Mouse (Mus musculus) heart, adult 2 months (tissue): ENCODE results near the gene Hmbs. TPM values are rescaled to one million over a fixed set of nuclear protein-coding genes. Genes with fewer than 3 reads are reported as not detected.
"Not testable (repeated sequence)": the region's sequence is repeated elsewhere in the genome, so short reads cannot be mapped to it uniquely, and the experiment has no call there.

ENCODE experiments used
- DNase-seq, 2 experiments: peaks; one replicate each; pipeline ENCODE4 v3.0.0; 2021
- H3K27ac ChIP-seq: fragments of 200-600 bp; 2 replicates; pipeline ENCODE4 v1.8.1; 2022
- H3K27me3 ChIP-seq: fragments of 200-500 bp; 2 replicates; pipeline ENCODE4 v1.6.1; 2012; ENCODE audit warnings: mild to moderate bottlenecking, low read length, inconsistent platforms, mixed read lengths; ENCODE audit not compliant: control insufficient read depth, insufficient read depth
- H3K36me3 ChIP-seq: fragments of 200-500 bp; 2 replicates; pipeline ENCODE4 v1.6.1; 2012; ENCODE audit warnings: low read length, inconsistent platforms; ENCODE audit not compliant: control insufficient read depth, insufficient read depth
- H3K4me1 ChIP-seq: fragments of 200-500 bp; 2 replicates; pipeline ENCODE4 v1.6.1; 2011; ENCODE audit warnings: low read length; ENCODE audit not compliant: control insufficient read depth, insufficient read depth
- H3K4me3 ChIP-seq: fragments of 200-600 bp; 2 replicates; pipeline ENCODE4 v1.8.1; 2022
- H3K79me2 ChIP-seq: fragments of 200-500 bp; replicated peaks from 2 replicates; pipeline ENCODE4 v1.6.1; 2012; ENCODE audit warnings: mild to moderate bottlenecking, inconsistent platforms, low read length, moderate library complexity, mixed read lengths; ENCODE audit not compliant: control insufficient read depth, insufficient read depth
- H3K9ac ChIP-seq: fragments of 200-500 bp; 2 replicates; pipeline ENCODE4 v1.6.1; 2012; ENCODE audit warnings: low read depth, mild to moderate bottlenecking, control low read depth, inconsistent platforms, low read length, mixed read lengths
- CTCF ChIP-seq: fragments of 200-600 bp; IDR thresholded peaks from 2 replicates; pipeline ENCODE4 v1.8.1; 2022; ENCODE audit warnings: antibody characterized with exemption, mild to moderate bottlenecking, moderate library complexity
- EP300 ChIP-seq: fragments of 200-500 bp; IDR thresholded peaks from 2 replicates; pipeline ENCODE4 v1.6.1; 2011; ENCODE audit warnings: low read depth, low read length, control low read depth; ENCODE audit not compliant: insufficient read depth
- POLR2A ChIP-seq: fragments of 200-500 bp; IDR thresholded peaks from 2 replicates; pipeline ENCODE4 v1.6.1; 2011; ENCODE audit warnings: mild to moderate bottlenecking, low read depth, low read length, control low read depth; ENCODE audit not compliant: insufficient read depth
- WGBS: fragments of 180-500 bp; shearing (Covaris S2); methylation state at CpG from one replicate; pipeline ENCODE4 v1.1.7; 2018; 5-methylcytosine and 5-hydroxymethylcytosine counted together
- intact Hi-C: fragments of 180-260 bp; cut with DNase I; formaldehyde crosslinking; loops from one replicate; pipeline ENCODE4 v1.15.1; 2025
- polyA plus RNA-seq: library from polyadenylated mRNA; depleted of rRNA; stranded (reverse); fragments of >200 nt; gene quantifications from 2 replicates; pipeline ENCODE4 v1.2.3, GENCODE M21; 2012
- total RNA-seq, 2 experiments: library from RNA; stranded (reverse); gene quantifications; 2 replicates each; pipeline ENCODE4 v1.2.3; 2021

Hmbs gene
- total and polyA plus RNA-seq, 3 experiments: 37.8 to 49.3 (median 39.8) TPM

DNA sequence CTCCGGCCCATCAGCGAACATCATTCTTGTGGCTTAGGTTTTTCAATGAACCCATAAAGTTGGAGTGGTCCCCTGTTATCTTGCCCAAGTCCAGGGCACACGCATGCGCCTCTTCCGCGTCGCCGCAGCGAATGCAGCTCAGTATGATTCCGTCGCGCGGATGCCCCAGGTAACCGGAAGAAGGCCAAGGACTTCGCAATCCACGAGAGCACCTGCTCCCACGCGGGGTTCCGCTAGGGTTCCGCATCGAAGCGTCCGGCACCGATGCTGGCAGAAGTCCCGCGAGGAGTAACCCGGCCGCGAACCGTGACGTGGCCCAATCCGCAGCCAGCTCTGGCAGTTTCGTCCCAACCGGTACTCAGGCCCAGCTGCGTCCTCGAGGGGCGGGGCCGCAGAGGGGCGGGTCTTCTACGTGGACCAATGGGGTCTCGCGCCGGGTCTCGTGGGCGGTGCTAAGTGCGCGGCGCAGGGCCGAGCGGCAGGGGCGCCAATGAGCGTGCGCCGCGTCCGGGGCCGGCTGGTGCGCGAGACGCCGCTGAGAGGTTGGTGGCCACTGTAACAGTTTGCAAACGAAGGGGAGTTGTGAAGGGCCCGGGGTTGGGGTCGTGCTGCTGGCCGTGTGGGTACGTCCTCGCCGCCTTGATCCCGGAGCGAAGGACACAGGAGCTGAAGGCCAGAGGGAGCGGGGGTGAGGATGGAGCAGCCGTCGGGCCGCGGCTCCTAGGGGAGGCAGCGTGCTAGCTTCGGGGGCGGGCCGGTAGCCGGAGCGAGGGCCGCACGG lies 35.2 kb upstream of the Hmbs start, which contains the start of gene Hyou1:
TSS of gene Hyou1 (plus strand) at position 437 of the 781 bp plus-strand sequence.
- Histone ChIP-seq H3K36me3 (no peaks in the 10 kb centered on the region), H3K9ac (peak within 1 kb of the TSS; percentile 79), H3K27ac (peak within 1 kb of the TSS; percentile 91), H3K79me2 (no peaks in the 10 kb centered on the region), H3K4me3 (peak within 1 kb of the TSS; percentile 80), H3K4me1 (peaks cover 2% of the 10 kb centered on the region), H3K27me3 (no peaks in the 10 kb centered on the region)
- intact Hi-C loops: no loop called here
- peak; percentile 99 to 100 for DNase-seq
- TF ChIP-seq POLR2A (peak; percentile 86), EP300 (peak; percentile 54; the same call in 1 of the 2 replicates), CTCF (peak; percentile 69)
- under 1% methylated on average over 83 of the region's 83 CpGs for WGBS

DNA sequence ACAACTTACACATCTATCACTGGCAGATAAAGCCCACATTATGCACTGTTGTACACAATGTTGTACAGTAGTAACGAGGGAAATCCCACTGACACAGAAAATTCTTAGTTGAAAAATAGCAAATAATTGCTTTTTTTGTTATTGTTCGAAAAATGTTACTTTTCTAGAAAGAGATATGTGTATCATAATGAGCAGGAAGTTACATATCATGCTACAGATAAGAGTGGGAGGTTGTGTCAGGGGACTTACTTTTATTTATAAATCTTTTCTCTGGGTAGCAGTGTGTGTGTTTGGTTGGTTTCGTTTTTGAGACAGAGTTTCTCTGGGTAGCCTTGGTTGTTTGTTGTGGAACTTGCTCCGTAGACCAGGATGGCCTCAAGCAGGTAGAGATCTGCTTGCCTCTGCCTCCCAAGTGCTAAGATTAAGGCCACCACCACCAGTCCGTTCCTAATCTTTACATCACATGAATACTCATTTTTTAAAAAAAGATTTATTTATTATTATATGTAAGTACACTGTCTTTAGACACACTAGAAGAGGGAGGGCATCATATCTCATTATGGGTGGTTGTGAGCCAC lies 34.2 kb upstream of the Hmbs start:
- Histone ChIP-seq H3K36me3 (no peaks in the 10 kb centered on the region), H3K27me3 (no peaks in the 10 kb centered on the region), H3K79me2 (no peaks in the 10 kb centered on the region), H3K4me1 (peaks cover 2% of the 10 kb centered on the region), H3K27ac (no peak overlapping the region; the same call in 1 of the 2 replicates), H3K4me3 (peak overlapping the region; percentile 80; the same call in 1 of the 2 replicates), H3K9ac (no peak overlapping the region)
- no peak for DNase-seq
- intact Hi-C loops: no loop called here
- 68% methylated on average over 5 of the region's 5 CpGs for WGBS
- TF ChIP-seq CTCF (no peak), POLR2A (no peak), EP300 (no peak)

DNA sequence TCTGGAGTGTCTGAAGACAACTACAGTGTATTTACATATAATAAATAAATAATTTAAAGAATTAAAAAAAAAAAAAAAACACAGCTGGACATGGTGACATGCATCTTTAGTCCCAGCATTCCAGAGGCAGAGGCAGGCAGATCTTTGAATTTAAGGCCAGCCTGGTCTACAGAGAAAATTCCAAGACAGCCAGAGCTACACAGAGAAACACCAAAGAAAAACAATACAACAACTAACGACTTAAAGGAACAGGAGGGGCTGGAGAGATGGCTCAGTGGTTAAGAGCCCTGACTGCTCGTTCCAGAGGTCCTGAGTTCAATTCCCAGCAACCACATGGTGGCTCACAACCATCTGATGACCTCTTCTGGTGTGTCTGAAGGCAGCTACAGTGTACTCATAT lies 33.3 kb upstream of the Hmbs start:
- intact Hi-C loops, H3K36me3 ChIP-seq, H3K9ac ChIP-seq, H3K4me3 ChIP-seq, H3K27me3 ChIP-seq, H3K27ac ChIP-seq, H3K4me1 ChIP-seq, H3K79me2 ChIP-seq, DNase-seq: not testable (repeated sequence)
- 67% methylated on average over 2 of the region's 2 CpGs for WGBS

DNA sequence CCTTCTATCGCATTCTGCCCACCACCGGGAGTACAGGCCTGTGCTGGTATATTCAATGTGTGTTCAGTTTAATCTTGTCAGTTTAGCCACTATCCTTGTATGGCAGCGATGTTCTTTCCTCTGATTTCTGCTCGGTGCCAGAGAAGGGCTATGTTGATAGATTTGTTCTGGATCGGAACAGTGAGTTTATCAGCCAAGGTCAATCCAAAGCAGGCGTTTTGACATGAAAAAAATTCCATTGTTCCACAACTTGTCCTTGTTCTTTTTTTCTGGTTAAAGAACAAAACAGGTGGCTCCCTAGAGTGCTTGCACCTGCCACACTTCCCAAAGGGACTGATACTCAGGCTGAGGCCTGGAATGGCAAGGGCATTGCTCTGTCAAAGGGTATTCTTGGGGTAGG lies 32.1 kb upstream of the Hmbs start:
- Histone ChIP-seq H3K79me2 (no peaks in the 10 kb centered on the region), H3K9ac (no peak overlapping the region), H3K4me1 (peaks cover 2% of the 10 kb centered on the region), H3K36me3 (no peaks in the 10 kb centered on the region), H3K27me3 (no peaks in the 10 kb centered on the region), H3K27ac (no peak overlapping the region), H3K4me3 (no peak overlapping the region)
- TF ChIP-seq EP300: no peak
- TF ChIP-seq POLR2A: no peak
- TF ChIP-seq CTCF: no peak
- no peak for DNase-seq
- intact Hi-C loops: no loop called here
- 74% methylated on average over 6 of the region's 6 CpGs for WGBS

DNA sequence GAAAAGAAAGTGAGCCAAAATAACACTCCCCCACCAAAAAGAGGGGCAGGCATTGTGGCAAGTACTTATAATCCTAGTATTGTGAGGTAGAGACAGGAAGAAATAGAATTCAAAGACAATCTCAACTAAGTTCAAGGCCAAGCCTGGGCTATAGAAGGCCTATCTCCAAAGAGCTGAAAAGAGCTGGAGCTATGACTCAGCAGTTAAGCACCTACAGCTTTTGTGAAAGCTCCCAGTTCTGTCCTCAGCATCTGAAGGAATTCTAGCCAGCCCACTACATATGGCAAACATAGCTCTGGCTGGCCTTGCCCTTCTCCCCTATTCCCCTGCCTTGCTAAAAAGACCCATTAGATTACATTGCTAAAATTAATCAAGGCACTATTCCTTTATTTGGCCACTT lies 29.4 kb upstream of the Hmbs start:
- no peak overlapping the region for H3K9ac ChIP-seq
- no peak for DNase-seq
- TF ChIP-seq EP300 (no peak), CTCF (no peak), POLR2A (no peak)
- no peaks in the 10 kb centered on the region for H3K79me2 ChIP-seq
- H3K27ac ChIP-seq: no peak overlapping the region
- no peaks in the 10 kb centered on the region for H3K4me1 ChIP-seq
- no peak overlapping the region for H3K4me3 ChIP-seq
- intact Hi-C loops: no loop called here
- no peaks in the 10 kb centered on the region for H3K36me3 ChIP-seq
- H3K27me3 ChIP-seq: no peaks in the 10 kb centered on the region

DNA sequence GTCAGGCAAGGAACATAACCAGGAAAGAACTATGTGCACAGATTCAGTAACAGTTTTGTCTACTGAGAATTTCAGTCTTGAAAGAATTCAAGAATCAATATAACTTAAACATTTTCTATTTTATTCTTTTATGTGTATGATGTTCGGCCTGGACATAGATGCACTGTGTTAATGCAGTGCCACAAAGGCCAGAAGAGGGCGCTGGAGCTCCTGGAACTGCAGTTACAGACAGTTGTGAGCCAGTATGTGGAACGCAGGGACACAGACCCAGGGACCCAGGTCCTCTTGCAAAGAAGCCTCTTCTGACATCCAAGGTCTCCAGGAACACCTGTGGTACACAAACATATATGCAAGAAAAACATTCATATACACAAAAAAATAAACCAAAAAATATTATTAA lies 20.5 kb upstream of the Hmbs start:
- 71% methylated on average over 3 of the region's 3 CpGs for WGBS
- intact Hi-C loops: no loop called here
- no peaks in the 10 kb centered on the region for H3K27me3 ChIP-seq
- no peak overlapping the region for H3K9ac ChIP-seq
- H3K36me3 ChIP-seq: no peaks in the 10 kb centered on the region
- no peaks in the 10 kb centered on the region for H3K79me2 ChIP-seq
- no peak overlapping the region for H3K27ac ChIP-seq
- no peak for TF ChIP-seq POLR2A
- TF ChIP-seq CTCF: peak; percentile 58
- TF ChIP-seq EP300: no peak
- H3K4me3 ChIP-seq: no peak overlapping the region
- no peaks in the 10 kb centered on the region for H3K4me1 ChIP-seq
- no peak for DNase-seq

DNA sequence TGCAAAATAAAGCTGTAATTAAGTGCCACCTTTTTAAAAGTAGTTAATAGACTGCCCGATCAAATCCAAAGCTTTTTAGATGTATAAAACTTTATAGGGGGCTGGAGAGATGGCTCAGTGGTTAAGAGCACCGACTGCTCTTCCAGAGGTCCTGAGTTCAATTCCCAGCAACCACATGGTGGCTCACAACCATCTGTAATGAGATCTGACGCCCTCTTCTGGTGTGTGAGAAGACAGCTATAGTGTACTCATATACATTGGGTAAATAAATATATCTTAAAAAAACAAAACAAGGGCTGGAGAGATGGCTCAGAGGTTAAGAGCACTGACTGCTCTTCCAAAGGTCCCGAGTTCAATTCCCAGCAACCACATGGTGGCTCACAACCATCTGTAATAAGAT lies 17.9 kb upstream of the Hmbs start:
- intact Hi-C loops, H3K79me2 ChIP-seq, H3K4me1 ChIP-seq, H3K36me3 ChIP-seq, DNase-seq, H3K27me3 ChIP-seq: not testable (repeated sequence)
- H3K27ac ChIP-seq: peak overlapping the region; percentile 87
- WGBS: 31% methylated on average over 4 of the region's 4 CpGs
- peak overlapping the region; percentile 84 for H3K4me3 ChIP-seq
- H3K9ac ChIP-seq: peak overlapping the region; percentile 70; the same call in 1 of the 2 replicates
